Mouse (Mus musculus): ENCODE results near the gene Prss46.
A peak's percentile ranks its signal among the peaks of the same experiment; 100 is the strongest.

Prss46 gene

GRCm38 (mm10) chr9:110896595-110896994 is 52.3 kb downstream of the Prss46 start:
- DNase-seq (ENCODE audit: low read depth, low spot score): peak; percentile 75

GRCm38 (mm10) chr9:110899451-110900008 is 55.2 kb downstream of the Prss46 start:
- no peak for DNase-seq (ENCODE audit: low read depth, low spot score)

DNA sequence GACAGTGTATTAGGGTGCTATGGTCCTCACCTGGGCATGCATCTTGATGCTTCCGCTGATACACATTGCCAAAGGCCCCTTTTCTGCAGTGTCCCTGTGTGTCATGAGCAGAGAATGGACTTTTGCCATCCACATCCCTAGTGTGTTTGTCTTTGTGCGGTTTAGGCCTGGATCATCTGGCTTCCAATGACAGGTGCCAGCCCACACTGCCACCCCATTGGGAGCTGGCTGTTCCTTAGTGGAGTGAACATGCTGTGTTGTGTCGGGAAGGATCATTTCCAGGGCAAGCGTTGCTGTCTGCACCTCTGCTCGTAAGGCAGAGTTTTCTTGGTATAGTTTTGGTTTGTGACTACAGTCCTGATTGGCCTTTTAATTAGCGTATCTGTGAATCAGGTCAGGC is 56.9 kb downstream of the Prss46 start:
- no peak for DNase-seq (ENCODE audit: low read depth, low spot score)

- no peak for DNase-seq (ENCODE audit: low read depth, low spot score)
Measured at GRCm38 (mm10) chr9:110902271-110902670, 58.0 kb downstream of the Prss46 start.
